Mouse (Mus musculus) hindbrain, embryonic 16.5 days (tissue): Measurements from ENCODE around the gene Galnt16. TPM values are rescaled to one million over a fixed set of nuclear protein-coding genes. Genes with fewer than 3 reads are reported as not detected.
A peak's percentile ranks its signal among the peaks of the same experiment; 100 is the strongest.

Source experiments
- ATAC-seq: fragments of 200-750 bp; cut with Nextera tagmentation; 2 replicates; pipeline ENCODE4 v1.8.0; 2017; ENCODE audit warnings: moderate TSS enrichment, moderate library complexity
- H3K27ac ChIP-seq: fragments of 300-500 bp; sonication (generic); 2 replicates; pipeline ENCODE4 v1.5.1; 2014; ENCODE audit warnings: low read depth, mild to moderate bottlenecking, control low read depth, low read length, moderate library complexity
- H3K27me3 ChIP-seq: fragments of 300-500 bp; sonication (generic); replicated peaks from 2 replicates; pipeline ENCODE4 v1.6.1; 2014; ENCODE audit warnings: low read length; ENCODE audit not compliant: control insufficient read depth, insufficient read depth
- H3K36me3 ChIP-seq: fragments of 300-500 bp; sonication (generic); 2 replicates; pipeline ENCODE4 v1.6.1; 2014; ENCODE audit warnings: mild to moderate bottlenecking, low read length, moderate library complexity, mixed read lengths; ENCODE audit not compliant: control insufficient read depth, insufficient read depth
- H3K4me1 ChIP-seq: fragments of 300-500 bp; sonication (generic); 2 replicates; pipeline ENCODE4 v1.6.1; 2014; ENCODE audit warnings: low read depth, low read length; ENCODE audit not compliant: control insufficient read depth, insufficient read depth
- H3K4me2 ChIP-seq: fragments of 300-500 bp; sonication (generic); 2 replicates; pipeline ENCODE4 v1.6.1; 2014; ENCODE audit warnings: mild to moderate bottlenecking, low read length, control low read depth, moderate library complexity
- H3K4me3 ChIP-seq: fragments of 300-500 bp; sonication (generic); 2 replicates; pipeline ENCODE4 v1.5.1; 2014; ENCODE audit warnings: mild to moderate bottlenecking, low read length, control low read depth, moderate library complexity
- H3K9ac ChIP-seq: fragments of 300-500 bp; sonication (generic); 2 replicates; pipeline ENCODE4 v1.6.1; 2014; ENCODE audit warnings: low read depth, mild to moderate bottlenecking, control low read depth, low read length, moderate library complexity
- H3K9me3 ChIP-seq: fragments of 300-500 bp; sonication (generic); 2 replicates; pipeline ENCODE4 v1.6.1; 2014; ENCODE audit warnings: mild to moderate bottlenecking, low read length, moderate library complexity; ENCODE audit not compliant: control insufficient read depth
- WGBS: fragments of 180-500 bp; shearing (Covaris S2); extraction: QIAGEN DNeasy Blood & Tissue Kit; methylation state at CpG from one replicate; pipeline ENCODE4 v1.1.7; 2014; 5-methylcytosine and 5-hydroxymethylcytosine counted together
- polyA plus RNA-seq: library from polyadenylated mRNA; unstranded; fragments of >200 nt; fragmentation: Nextera tagmentation; extraction: Ambion mirVana; gene quantifications from 2 replicates; pipeline ENCODE4 v1.2.1, GENCODE M21; 2015

Gene Galnt16
- polyA plus RNA-seq, 1 experiment from 2014 or later = 34.0 TPM

GRCm38 (mm10) chr12:80504718-80505117 lies 13.4 kb upstream of the Galnt16 start:
- no peak for ATAC-seq
- no peak overlapping the region for H3K4me2 ChIP-seq
- 79% methylated on average over 5 of the region's 5 CpGs for WGBS
- H3K4me3 ChIP-seq = no peak overlapping the region
- no peaks in the 10 kb centered on the region for H3K36me3 ChIP-seq
- no peak overlapping the region for H3K27ac ChIP-seq
- no peak overlapping the region for H3K9ac ChIP-seq
- no peaks in the 10 kb centered on the region for H3K4me1 ChIP-seq
- no peaks in the 10 kb centered on the region for H3K27me3 ChIP-seq
- no peaks in the 10 kb centered on the region for H3K9me3 ChIP-seq

GRCm38 (mm10) chr12:80507041-80507745 lies 10.9 kb upstream of the Galnt16 start:
- H3K4me1 ChIP-seq = no peaks in the 10 kb centered on the region
- no peak overlapping the region for H3K9ac ChIP-seq
- no peaks in the 10 kb centered on the region for H3K27me3 ChIP-seq
- no peak overlapping the region for H3K4me2 ChIP-seq
- 50% methylated on average over 14 of the region's 14 CpGs for WGBS
- H3K9me3 ChIP-seq = no peaks in the 10 kb centered on the region
- no peak overlapping the region for H3K4me3 ChIP-seq
- ATAC-seq = peak; percentile 27; the same call in 1 of the 2 replicates
- no peak overlapping the region for H3K27ac ChIP-seq
- H3K36me3 ChIP-seq = no peaks in the 10 kb centered on the region

- peaks cover 12% of the 10 kb centered on the region for H3K4me1 ChIP-seq
- 0% methylated on average over 19 of the region's 25 CpGs for WGBS
- H3K4me2 ChIP-seq = peak overlapping the region; percentile 71
- H3K27ac ChIP-seq = peak overlapping the region; percentile 84
- peak; percentile 58 for ATAC-seq
- H3K9me3 ChIP-seq = no peaks in the 10 kb centered on the region
- H3K9ac ChIP-seq = peak overlapping the region; percentile 70
- no peaks in the 10 kb centered on the region for H3K36me3 ChIP-seq
- H3K4me3 ChIP-seq = peak overlapping the region; percentile 67
- peaks cover 6% of the 10 kb centered on the region for H3K27me3 ChIP-seq
Measured at GRCm38 (mm10) chr12:80518393-80518756, 298 bp downstream of the Galnt16 start.

GRCm38 (mm10) chr12:80518757-80519620 lies 912 bp downstream of the Galnt16 start:
- H3K4me2 ChIP-seq = peak overlapping the region; percentile 71
- H3K9me3 ChIP-seq = no peaks in the 10 kb centered on the region
- H3K9ac ChIP-seq = peak overlapping the region; percentile 70
- H3K4me3 ChIP-seq = peak overlapping the region; percentile 67
- ATAC-seq = peak; percentile 83
- H3K4me1 ChIP-seq = peaks cover 12% of the 10 kb centered on the region
- under 1% methylated on average over 81 of the region's 90 CpGs for WGBS
- no peaks in the 10 kb centered on the region for H3K36me3 ChIP-seq
- peaks cover 6% of the 10 kb centered on the region for H3K27me3 ChIP-seq
- H3K27ac ChIP-seq = peak overlapping the region; percentile 84

GRCm38 (mm10) chr12:80519621-80520332 lies 1.7 kb downstream of the Galnt16 start:
- Histone ChIP-seq H3K9ac (peak overlapping the region; percentile 70), H3K4me3 (peak overlapping the region; percentile 67), H3K27ac (peak overlapping the region; percentile 84), H3K36me3 (no peaks in the 10 kb centered on the region), H3K9me3 (no peaks in the 10 kb centered on the region), H3K27me3 (peaks cover 6% of the 10 kb centered on the region), H3K4me1 (peaks cover 12% of the 10 kb centered on the region), H3K4me2 (peak overlapping the region; percentile 71)
- under 1% methylated on average over 41 of the region's 43 CpGs for WGBS
- peak; percentile 50 for ATAC-seq

GRCm38 (mm10) chr12:80522006-80522405 lies 3.9 kb downstream of the Galnt16 start:
- peak; percentile 35; the same call in 1 of the 2 replicates for ATAC-seq
- WGBS = 65% methylated on average over 3 of the region's 3 CpGs
- Histone ChIP-seq H3K36me3 (no peaks in the 10 kb centered on the region), H3K27ac (no peak overlapping the region), H3K4me3 (no peak overlapping the region), H3K9me3 (no peaks in the 10 kb centered on the region), H3K4me1 (peaks cover 19% of the 10 kb centered on the region), H3K9ac (no peak overlapping the region), H3K27me3 (peaks cover 1% of the 10 kb centered on the region), H3K4me2 (no peak overlapping the region)

- Histone ChIP-seq H3K36me3 (no peaks in the 10 kb centered on the region), H3K9ac (no peak overlapping the region), H3K27me3 (no peaks in the 10 kb centered on the region), H3K4me2 (no peak overlapping the region), H3K9me3 (no peaks in the 10 kb centered on the region), H3K27ac (no peak overlapping the region), H3K4me1 (peaks cover 24% of the 10 kb centered on the region), H3K4me3 (no peak overlapping the region)
- 31% methylated on average over 12 of the region's 12 CpGs for WGBS
- no peak for ATAC-seq
Measured at GRCm38 (mm10) chr12:80524276-80524921, 6.3 kb downstream of the Galnt16 start.

GRCm38 (mm10) chr12:80525513-80525912 lies 7.4 kb downstream of the Galnt16 start:
- no peak overlapping the region for H3K4me2 ChIP-seq
- no peak overlapping the region for H3K9ac ChIP-seq
- H3K27me3 ChIP-seq = no peaks in the 10 kb centered on the region
- peak; percentile 40; the same call in 1 of the 2 replicates for ATAC-seq
- H3K4me1 ChIP-seq = peaks cover 19% of the 10 kb centered on the region
- 0 out of 2 replicates have a peak overlapping the region, but pooled peaks have one; percentile 10 for H3K27ac ChIP-seq
- WGBS = 19% methylated on average over 7 of the region's 7 CpGs
- H3K9me3 ChIP-seq = no peaks in the 10 kb centered on the region
- no peak overlapping the region for H3K4me3 ChIP-seq
- H3K36me3 ChIP-seq = no peaks in the 10 kb centered on the region
